Mouse (Mus musculus) kidney, adult 2 months (tissue): ENCODE results near the gene Agtr1a.

Source experiments
- CTCF ChIP-seq: fragments of 200-500 bp; conservative IDR thresholded peaks from 2 replicates; pipeline ENCODE4 v1.5.1; 2011; ENCODE audit warnings: low read depth, mild to moderate bottlenecking, control low read depth, low read length, moderate library complexity, mixed read lengths; ENCODE audit not compliant: insufficient read depth, insufficient read length
- POLR2A ChIP-seq: fragments of 200-500 bp; IDR thresholded peaks from one replicate; pipeline ENCODE4 v1.6.1; 2011; ENCODE audit warnings: low read depth, low read length, control low read depth

GRCm38 (mm10) chr13:30364780-30365179, 28.5 kb downstream of the Agtr1a start:
- TF ChIP-seq CTCF: no peak
- TF ChIP-seq POLR2A: no peak
